Mouse (Mus musculus): ENCODE data around the gene Rhbdd3. TPM values are rescaled to one million over a fixed set of nuclear protein-coding genes. Genes with fewer than 3 reads are reported as not detected.
A peak's percentile ranks its signal among the peaks of the same experiment; 100 is the strongest.

Rhbdd3 gene
- polyA plus RNA-seq, 1 experiment from 2014 or later, result 31.2 TPM

GRCm38 (mm10) chr11:5100801-5101200 is 2.1 kb downstream of the Rhbdd3 start:
- ATAC-seq (ENCODE audit: borderline replicate concordance, extremely low read depth, low FRiP score, low TSS enrichment), result no peak
- H3K27ac ChIP-seq, result no peak overlapping the region
- no peak overlapping the region for H3K9ac ChIP-seq
- no peaks in the 10 kb centered on the region for H3K9me3 ChIP-seq
- H3K4me1 ChIP-seq, result peaks cover 25% of the 10 kb centered on the region
- H3K36me3 ChIP-seq, result peaks cover 11% of the 10 kb centered on the region; the same call in 1 of the 2 replicates
- peak overlapping the region; percentile 90 for H3K4me2 ChIP-seq
- peak overlapping the region; percentile 96; the same call in 1 of the 2 replicates for H3K4me3 ChIP-seq
- H3K27me3 ChIP-seq, result no peaks in the 10 kb centered on the region
- WGBS, result 41% methylated on average over 5 of the region's 5 CpGs

GRCm38 (mm10) chr11:5101641-5102040 is 2.9 kb downstream of the Rhbdd3 start:
- Histone ChIP-seq H3K9ac (no peak overlapping the region), H3K27me3 (no peaks in the 10 kb centered on the region), H3K4me1 (peaks cover 18% of the 10 kb centered on the region), H3K27ac (no peak overlapping the region), H3K4me3 (no peak overlapping the region), H3K4me2 (no peak overlapping the region), H3K36me3 (peaks cover 15% of the 10 kb centered on the region; the same call in 1 of the 2 replicates), H3K9me3 (no peaks in the 10 kb centered on the region)
- WGBS, result 74% methylated on average over 6 of the region's 6 CpGs
- ATAC-seq (ENCODE audit: borderline replicate concordance, extremely low read depth, low FRiP score, low TSS enrichment), result no peak

- no peak overlapping the region for H3K4me3 ChIP-seq
- no peaks in the 10 kb centered on the region for H3K9me3 ChIP-seq
- 84% methylated on average over 7 of the region's 7 CpGs for WGBS
- no peak overlapping the region for H3K4me2 ChIP-seq
- H3K27me3 ChIP-seq, result no peaks in the 10 kb centered on the region
- no peak for ATAC-seq (ENCODE audit: borderline replicate concordance, extremely low read depth, low FRiP score, low TSS enrichment)
- H3K36me3 ChIP-seq, result peaks cover 15% of the 10 kb centered on the region; the same call in 1 of the 2 replicates
- no peak overlapping the region for H3K27ac ChIP-seq
- no peak overlapping the region for H3K9ac ChIP-seq
- peaks cover 14% of the 10 kb centered on the region for H3K4me1 ChIP-seq
These were observed 3.7 kb downstream of the Rhbdd3 start for GRCm38 (mm10) chr11:5102384-5102783.

- no peak overlapping the region for H3K4me2 ChIP-seq
- no peaks in the 10 kb centered on the region for H3K9me3 ChIP-seq
- H3K36me3 ChIP-seq, result peaks cover 15% of the 10 kb centered on the region; the same call in 1 of the 2 replicates
- no peak overlapping the region for H3K4me3 ChIP-seq
- peaks cover 14% of the 10 kb centered on the region for H3K4me1 ChIP-seq
- 100% methylated on average over 4 of the region's 4 CpGs for WGBS
- H3K9ac ChIP-seq, result no peak overlapping the region
- H3K27me3 ChIP-seq, result no peaks in the 10 kb centered on the region
- ATAC-seq (ENCODE audit: borderline replicate concordance, extremely low read depth, low FRiP score, low TSS enrichment), result no peak
- no peak overlapping the region for H3K27ac ChIP-seq
These were observed 5.3 kb downstream of the Rhbdd3 start for GRCm38 (mm10) chr11:5103986-5104509.

GRCm38 (mm10) chr11:5109441-5109840 is 10.7 kb downstream of the Rhbdd3 start:
- 61% methylated on average over 8 of the region's 8 CpGs for WGBS
- no peak for ATAC-seq (ENCODE audit: borderline replicate concordance, extremely low read depth, low FRiP score, low TSS enrichment)
- H3K4me1 ChIP-seq, result no peaks in the 10 kb centered on the region

GRCm38 (mm10) chr11:5113645-5114044 is 14.9 kb downstream of the Rhbdd3 start:
- Histone ChIP-seq H3K4me1 (no peaks in the 10 kb centered on the region), H3K9ac (no peak overlapping the region), H3K27me3 (no peaks in the 10 kb centered on the region), H3K4me3 (no peak overlapping the region), H3K36me3 (no peaks in the 10 kb centered on the region), H3K27ac (no peak overlapping the region), H3K9me3 (no peaks in the 10 kb centered on the region), H3K4me2 (no peak overlapping the region)
- WGBS, result 78% methylated on average over 7 of the region's 7 CpGs
- ATAC-seq (ENCODE audit: borderline replicate concordance, extremely low read depth, low FRiP score, low TSS enrichment), result no peak

More at GRCm38 (mm10) chr11:5109441-5109840, 10.7 kb downstream of the Rhbdd3 start:
- Histone ChIP-seq H3K36me3 (peaks cover 10% of the 10 kb centered on the region; the same call in 1 of the 2 replicates), H3K27ac (no peak overlapping the region), H3K9me3 (no peaks in the 10 kb centered on the region), H3K4me2 (no peak overlapping the region), H3K9ac (no peak overlapping the region), H3K4me3 (no peak overlapping the region), H3K27me3 (no peaks in the 10 kb centered on the region)

GRCm38 (mm10) chr11:5114931-5115581 is 16.3 kb downstream of the Rhbdd3 start:
- 27% methylated on average over 13 of the region's 13 CpGs for WGBS
- Histone ChIP-seq H3K27ac (no peak overlapping the region), H3K9ac (no peak overlapping the region), H3K4me1 (no peaks in the 10 kb centered on the region), H3K27me3 (no peaks in the 10 kb centered on the region), H3K4me2 (no peak overlapping the region), H3K36me3 (no peaks in the 10 kb centered on the region), H3K4me3 (no peak overlapping the region), H3K9me3 (no peaks in the 10 kb centered on the region)
- ATAC-seq (ENCODE audit: borderline replicate concordance, extremely low read depth, low FRiP score, low TSS enrichment), result peak; percentile 47

GRCm38 (mm10) chr11:5125713-5126112 is 27.0 kb downstream of the Rhbdd3 start:
- WGBS, result 71% methylated on average over 4 of the region's 4 CpGs
- no peaks in the 10 kb centered on the region for H3K4me1 ChIP-seq
- no peak overlapping the region for H3K9ac ChIP-seq
- H3K36me3 ChIP-seq, result no peaks in the 10 kb centered on the region
- no peaks in the 10 kb centered on the region for H3K27me3 ChIP-seq
- H3K9me3 ChIP-seq, result no peaks in the 10 kb centered on the region
- H3K4me2 ChIP-seq, result no peak overlapping the region
- H3K4me3 ChIP-seq, result no peak overlapping the region
- ATAC-seq (ENCODE audit: borderline replicate concordance, extremely low read depth, low FRiP score, low TSS enrichment), result no peak
- H3K27ac ChIP-seq, result no peak overlapping the region

GRCm38 (mm10) chr11:5129035-5129480 is 30.3 kb downstream of the Rhbdd3 start:
- H3K27me3 ChIP-seq, result no peaks in the 10 kb centered on the region
- no peak overlapping the region for H3K27ac ChIP-seq
- H3K4me3 ChIP-seq, result no peak overlapping the region
- ATAC-seq (ENCODE audit: borderline replicate concordance, extremely low read depth, low FRiP score, low TSS enrichment), result no peak
- no peaks in the 10 kb centered on the region for H3K36me3 ChIP-seq
- H3K4me1 ChIP-seq, result no peaks in the 10 kb centered on the region
- 71% methylated on average over 5 of the region's 5 CpGs for WGBS
- H3K4me2 ChIP-seq, result no peak overlapping the region
- H3K9me3 ChIP-seq, result no peaks in the 10 kb centered on the region
- no peak overlapping the region for H3K9ac ChIP-seq

- no peaks in the 10 kb centered on the region for H3K9me3 ChIP-seq
- H3K9ac ChIP-seq, result no peak overlapping the region
- no peak overlapping the region for H3K4me3 ChIP-seq
- no peak overlapping the region for H3K4me2 ChIP-seq
- ATAC-seq (ENCODE audit: borderline replicate concordance, extremely low read depth, low FRiP score, low TSS enrichment), result no peak
- H3K27ac ChIP-seq, result no peak overlapping the region
- H3K36me3 ChIP-seq, result no peaks in the 10 kb centered on the region
- H3K27me3 ChIP-seq, result no peaks in the 10 kb centered on the region
- WGBS, result 66% methylated on average over 4 of the region's 4 CpGs
- no peaks in the 10 kb centered on the region for H3K4me1 ChIP-seq
These were observed 31.5 kb downstream of the Rhbdd3 start for GRCm38 (mm10) chr11:5130111-5130665.

GRCm38 (mm10) chr11:5132751-5133150 is 34.0 kb downstream of the Rhbdd3 start:
- ATAC-seq (ENCODE audit: borderline replicate concordance, extremely low read depth, low FRiP score, low TSS enrichment), result no peak
- Histone ChIP-seq H3K4me1 (no peaks in the 10 kb centered on the region), H3K27ac (no peak overlapping the region), H3K36me3 (no peaks in the 10 kb centered on the region), H3K27me3 (no peaks in the 10 kb centered on the region), H3K4me3 (no peak overlapping the region), H3K4me2 (no peak overlapping the region), H3K9ac (no peak overlapping the region), H3K9me3 (no peaks in the 10 kb centered on the region)
- WGBS, result 58% methylated on average over 4 of the region's 4 CpGs

GRCm38 (mm10) chr11:5135914-5136313 is 37.2 kb downstream of the Rhbdd3 start:
- 58% methylated on average over 11 of the region's 11 CpGs for WGBS
- Histone ChIP-seq H3K4me3 (no peak overlapping the region), H3K36me3 (no peaks in the 10 kb centered on the region), H3K9me3 (no peaks in the 10 kb centered on the region), H3K27me3 (no peaks in the 10 kb centered on the region), H3K4me2 (no peak overlapping the region), H3K27ac (0 out of 2 replicates have a peak overlapping the region, but pooled peaks have one; percentile 26), H3K4me1 (peaks cover 28% of the 10 kb centered on the region), H3K9ac (no peak overlapping the region)
- ATAC-seq (ENCODE audit: borderline replicate concordance, extremely low read depth, low FRiP score, low TSS enrichment), result peak; percentile 43; the same call in 1 of the 2 replicates

Measured in lung, embryonic 15.5 days (tissue).